Mouse (Mus musculus): ENCODE data around the gene Bdkrb1.

- no peak for TF ChIP-seq CTCF (IDR thresholded peaks at IDR 0.05; ENCODE audit: low read depth, low read length)
- TF ChIP-seq TAL1 (conservative IDR thresholded peaks at IDR 0.05; ENCODE audit: low read depth, low read length) = no peak
- no peak for TF ChIP-seq GATA1 (IDR thresholded peaks at IDR 0.05; ENCODE audit: borderline replicate concordance, low read length)
- TF ChIP-seq POLR2AphosphoS5 (IDR thresholded peaks at IDR 0.05; ENCODE audit: insufficient replicate concordance, low read depth, low read length) = no peak
These were observed 19.2 kb downstream of the Bdkrb1 start for GRCm38 (mm10) chr12:105622048-105622447.
